Mouse (Mus musculus): ENCODE results near the gene Nras.

The Nras gene

GRCm38 (mm10) chr3:103099667-103100066 lies 41.6 kb downstream of the Nras start:
- DNase-seq, result no peak

- DNase-seq, result no peak
These were observed 42.6 kb downstream of the Nras start for GRCm38 (mm10) chr3:103100735-103101134.

- DNase-seq, result no peak
These were observed 43.1 kb downstream of the Nras start for GRCm38 (mm10) chr3:103101194-103101593.

GRCm38 (mm10) chr3:103101909-103102308 lies 43.8 kb downstream of the Nras start:
- DNase-seq, result peak in 1 of 2 experiments; percentile 3

GRCm38 (mm10) chr3:103102454-103103390 lies 44.6 kb downstream of the Nras start, which contains the start of gene Dennd2c:
TSS of gene Dennd2c (plus strand) at chr3:103102604.
- DNase-seq, result peak; percentile 67 to 76

GRCm38 (mm10) chr3:103107565-103108240 lies 49.6 kb downstream of the Nras start:
- no peak for DNase-seq

- DNase-seq, result no peak
These were observed 54.1 kb downstream of the Nras start for GRCm38 (mm10) chr3:103112216-103112615.
